Mouse (Mus musculus) heart, embryonic 12.5 days (tissue): ENCODE measurements around the gene Tas2r131. TPM values are rescaled to one million over a fixed set of nuclear protein-coding genes. Genes with fewer than 3 reads are reported as not detected.
"Not testable (repeated sequence)": the region's sequence is repeated elsewhere in the genome, so short reads cannot be mapped to it uniquely, and the experiment has no call there.

Source experiments
- ATAC-seq: fragments of 200-750 bp; cut with Nextera tagmentation; 2 replicates; pipeline ENCODE4 v1.8.0; 2017; ENCODE audit warnings: moderate TSS enrichment, moderate library complexity; ENCODE audit not compliant: insufficient number of reproducible peaks, low FRiP score
- H3K27ac ChIP-seq: fragments of 300-500 bp; sonication (generic); 2 replicates; pipeline ENCODE4 v1.5.1; 2016; ENCODE audit warnings: mild to moderate bottlenecking, moderate library complexity; ENCODE audit not compliant: poor library complexity, severe bottlenecking
- H3K27me3 ChIP-seq: fragments of 300-500 bp; sonication (generic); replicated peaks from 2 replicates; pipeline ENCODE4 v1.6.1; 2016; ENCODE audit warnings: mild to moderate bottlenecking, moderate library complexity
- H3K36me3 ChIP-seq: fragments of 300-500 bp; sonication (generic); 2 replicates; pipeline ENCODE4 v1.6.1; 2016; ENCODE audit warnings: mild to moderate bottlenecking, moderate library complexity
- H3K4me1 ChIP-seq: fragments of 300-500 bp; sonication (generic); replicated peaks from 2 replicates; pipeline ENCODE4 v1.6.1; 2016; ENCODE audit warnings: mild to moderate bottlenecking
- H3K4me2 ChIP-seq: fragments of 300-500 bp; sonication (generic); 2 replicates; pipeline ENCODE4 v1.6.1; 2016; ENCODE audit warnings: mild to moderate bottlenecking, moderate library complexity
- H3K4me3 ChIP-seq: fragments of 300-500 bp; sonication (generic); 2 replicates; pipeline ENCODE4 v1.5.1; 2016; ENCODE audit warnings: mild to moderate bottlenecking
- H3K9ac ChIP-seq: fragments of 300-500 bp; sonication (generic); 2 replicates; pipeline ENCODE4 v1.6.1; 2016; ENCODE audit warnings: mild to moderate bottlenecking, moderate library complexity
- H3K9me3 ChIP-seq: fragments of 300-500 bp; sonication (generic); replicated peaks from 2 replicates; pipeline ENCODE4 v1.6.1; 2016; ENCODE audit warnings: mild to moderate bottlenecking, moderate library complexity
- WGBS: fragments of 180-500 bp; shearing (Covaris S2); methylation state at CpG from one replicate; pipeline ENCODE4 v1.1.7; 2016; 5-methylcytosine and 5-hydroxymethylcytosine counted together
- polyA plus RNA-seq: library from polyadenylated mRNA; unstranded; fragments of >200 nt; fragmentation: Nextera tagmentation; extraction: Ambion mirVana; gene quantifications from 2 replicates; pipeline ENCODE4 v1.2.1, GENCODE M21; 2016

The Tas2r131 gene
- polyA plus RNA-seq, result not detected in 2 replicates

DNA sequence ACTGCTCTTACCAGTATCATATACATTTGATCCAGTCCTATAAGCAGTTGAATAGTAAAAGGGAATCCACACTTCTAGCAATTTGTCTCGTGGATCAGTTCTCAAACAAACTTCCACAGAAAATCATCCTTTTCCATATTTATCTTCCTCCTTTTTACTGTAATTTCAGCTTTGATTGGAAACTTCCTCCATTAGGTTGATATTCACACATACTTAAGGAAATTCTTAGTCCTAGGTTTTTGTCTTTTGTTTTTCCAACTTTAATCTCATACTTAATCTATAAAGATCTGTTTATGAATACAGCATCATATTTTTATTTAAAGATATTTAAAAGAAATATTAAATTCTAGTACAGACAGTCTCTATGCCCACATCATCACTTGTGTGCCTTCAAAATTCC, at the start of gene Tas2r131:
TSS of gene Tas2r131 (minus strand) at position 101 of the 400 bp plus-strand sequence.
- 60% methylated on average over 1 of the region's 1 CpGs for WGBS
- H3K4me3 ChIP-seq, result no peak within 1 kb of the TSS
- no peaks in the 10 kb centered on the region for H3K27me3 ChIP-seq
- H3K4me2 ChIP-seq, result no peak within 1 kb of the TSS
- no peaks in the 10 kb centered on the region for H3K4me1 ChIP-seq
- no peak for ATAC-seq
- no peaks in the 10 kb centered on the region for H3K36me3 ChIP-seq
- no peaks in the 10 kb centered on the region for H3K9me3 ChIP-seq
- no peak within 1 kb of the TSS for H3K9ac ChIP-seq
- H3K27ac ChIP-seq, result no peak within 1 kb of the TSS

DNA sequence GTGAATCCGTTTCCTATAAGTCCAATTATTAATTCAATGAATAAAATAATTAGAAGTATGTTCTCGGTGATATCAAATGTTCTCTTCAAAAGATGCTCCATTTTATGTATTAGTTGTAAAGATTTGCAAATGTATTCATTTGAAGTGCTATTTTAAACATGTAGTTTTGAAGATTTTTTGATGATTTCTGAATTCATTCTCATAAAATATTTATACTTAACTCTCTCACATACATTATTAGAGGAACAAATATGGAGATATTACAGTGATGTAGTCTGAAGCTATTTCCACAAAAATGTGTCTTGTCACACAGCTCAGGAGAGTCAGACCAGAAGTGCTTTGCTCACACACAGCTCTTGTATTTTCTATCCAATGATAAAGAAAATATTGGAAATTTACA, 23.1 kb upstream of the Tas2r131 start, which contains the start of gene Tas2r109:
TSS of gene Tas2r109 (minus strand) at position 101 of the 400 bp plus-strand sequence.
- no peak within 1 kb of the TSS for H3K4me3 ChIP-seq
- no peaks in the 10 kb centered on the region for H3K36me3 ChIP-seq
- WGBS, result 78% methylated on average over 2 of the region's 2 CpGs
- no peaks in the 10 kb centered on the region for H3K27me3 ChIP-seq
- peaks cover 3% of the 10 kb centered on the region; the same call in 1 of the 2 replicates for H3K4me1 ChIP-seq
- no peak for ATAC-seq
- no peaks in the 10 kb centered on the region for H3K9me3 ChIP-seq
- no peak within 1 kb of the TSS for H3K9ac ChIP-seq
- no peak within 1 kb of the TSS for H3K27ac ChIP-seq
- H3K4me2 ChIP-seq, result no peak within 1 kb of the TSS

DNA sequence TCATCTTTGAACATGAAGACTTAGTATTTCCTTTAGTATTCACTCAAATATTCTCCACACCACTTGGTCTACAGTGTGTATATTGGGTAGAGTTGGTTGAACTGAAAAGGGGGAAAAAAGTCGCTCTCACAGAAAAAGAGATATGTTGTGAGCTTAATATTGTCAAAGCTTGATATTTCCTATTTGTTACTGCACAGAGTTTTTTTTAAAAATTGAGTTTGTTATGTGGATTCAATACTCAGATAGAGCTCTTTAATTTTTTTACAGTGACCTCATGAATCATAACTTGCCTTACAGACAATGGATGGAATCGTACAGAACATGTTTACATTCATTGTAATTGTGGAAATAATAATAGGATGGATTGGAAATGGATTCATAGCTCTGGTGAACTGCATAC, 6.9 kb downstream of the Tas2r131 start, which contains the start of gene Tas2r129:
TSS of gene Tas2r129 (plus strand) at position 301 of the 400 bp plus-strand sequence.
- no peak for ATAC-seq
- H3K4me1 ChIP-seq, result no peaks in the 10 kb centered on the region
- no peak within 1 kb of the TSS for H3K4me2 ChIP-seq
- WGBS, result 64% methylated on average over 2 of the region's 2 CpGs
- no peaks in the 10 kb centered on the region for H3K36me3 ChIP-seq
- H3K27ac ChIP-seq, result no peak within 1 kb of the TSS
- H3K9ac ChIP-seq, result no peak within 1 kb of the TSS
- no peaks in the 10 kb centered on the region for H3K27me3 ChIP-seq
- no peaks in the 10 kb centered on the region for H3K9me3 ChIP-seq
- H3K4me3 ChIP-seq, result no peak within 1 kb of the TSS

DNA sequence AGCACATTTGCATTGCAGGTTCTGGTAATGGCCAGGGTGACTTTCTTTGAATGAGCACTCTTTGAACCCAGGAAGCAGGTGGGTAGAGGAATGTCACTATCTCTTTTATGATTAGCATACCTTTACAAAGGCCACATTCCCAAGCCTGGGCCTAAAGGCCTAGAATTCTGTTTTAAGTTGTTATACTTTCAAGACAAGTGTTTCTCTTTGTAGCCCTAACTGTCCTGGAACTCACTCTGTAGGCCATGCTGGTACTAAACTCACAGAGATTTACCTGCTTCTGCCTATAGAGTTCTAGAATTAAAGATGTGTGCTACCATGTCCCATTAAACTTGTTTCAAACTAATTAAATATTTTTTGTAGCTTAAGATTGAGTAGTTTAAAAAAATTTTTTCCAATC, 16.3 kb downstream of the Tas2r131 start:
- H3K4me3 ChIP-seq, result not testable (repeated sequence)

DNA sequence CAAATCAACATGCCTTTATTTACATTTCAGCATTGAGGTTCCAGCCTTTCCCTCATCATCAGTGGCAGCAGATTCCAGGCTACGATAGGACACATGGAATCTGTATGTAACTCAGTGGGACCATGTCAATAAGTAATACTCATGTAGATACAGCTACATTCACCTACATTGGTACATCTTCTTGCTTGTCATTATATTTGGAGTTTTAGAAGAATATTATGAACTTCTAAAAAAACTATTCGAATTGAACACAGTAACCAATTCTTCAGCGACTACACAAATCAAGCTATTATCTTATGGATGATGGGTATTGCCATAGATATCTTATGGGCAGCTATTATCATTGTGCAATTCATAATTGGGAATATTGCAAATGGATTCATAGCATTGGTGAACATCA, 48.4 kb downstream of the Tas2r131 start, which contains the start of gene Tas2r125:
TSS of gene Tas2r125 (plus strand) at position 301 of the 400 bp plus-strand sequence.
- Histone ChIP-seq H3K4me2 (no peak within 1 kb of the TSS), H3K4me1 (no peaks in the 10 kb centered on the region), H3K9ac (no peak within 1 kb of the TSS), H3K27me3 (no peaks in the 10 kb centered on the region), H3K9me3 (0 out of 2 replicates have a peak, but pooled peaks cover 5% of the 10 kb centered on the region), H3K4me3 (no peak within 1 kb of the TSS), H3K36me3 (no peaks in the 10 kb centered on the region), H3K27ac (no peak within 1 kb of the TSS)
- 73% methylated on average over 3 of the region's 3 CpGs for WGBS
- no peak for ATAC-seq

More for the DNA sequence above, 16.3 kb downstream of the Tas2r131 start:
- ATAC-seq, H3K9me3 ChIP-seq, H3K4me1 ChIP-seq, H3K27ac ChIP-seq, H3K27me3 ChIP-seq, H3K9ac ChIP-seq, H3K4me2 ChIP-seq, H3K36me3 ChIP-seq: not testable (repeated sequence)

Other genes with a start within 250 kb of the Tas2r131 start
- not detected in 2 replicates for gene Tas2r122, start 246.0 kb downstream of the Tas2r131 start, polyA plus RNA-seq
- not detected in 2 replicates for gene Tas2r115, start 219.9 kb downstream of the Tas2r131 start, polyA plus RNA-seq
- not detected in 2 replicates for gene Tas2r124, start 203.2 kb downstream of the Tas2r131 start, polyA plus RNA-seq
- not detected in 2 replicates for gene Tas2r102, start 195.8 kb downstream of the Tas2r131 start, polyA plus RNA-seq
- not detected in 2 replicates for gene Tas2r136, start 179.8 kb downstream of the Tas2r131 start, polyA plus RNA-seq
- not detected in 2 replicates for gene Tas2r117, start 155.1 kb downstream of the Tas2r131 start, polyA plus RNA-seq
- gene Tas2r123, start 110.8 kb downstream of the Tas2r131 start, polyA plus RNA-seq, result not detected in 2 replicates
- not detected in 2 replicates for gene Tas2r116, start 102.5 kb downstream of the Tas2r131 start, polyA plus RNA-seq
- not detected in 2 replicates for gene Tas2r110, start 89.9 kb downstream of the Tas2r131 start, polyA plus RNA-seq
- gene Tas2r113, start 64.9 kb downstream of the Tas2r131 start, polyA plus RNA-seq, result not detected in 2 replicates
- gene Tas2r125, start 48.3 kb downstream of the Tas2r131 start, polyA plus RNA-seq, result not detected in 2 replicates
- gene Tas2r129, start 6.8 kb downstream of the Tas2r131 start, polyA plus RNA-seq, result not detected in 2 replicates
- not detected in 2 replicates for gene Tas2r109, start 23.0 kb upstream of the Tas2r131 start, polyA plus RNA-seq
- not detected in 2 replicates for gene Tas2r103, start 79.2 kb upstream of the Tas2r131 start, polyA plus RNA-seq
- not detected in 2 replicates for gene Tas2r140, start 97.9 kb upstream of the Tas2r131 start, polyA plus RNA-seq
- gene Smim10l1, start 147.0 kb upstream of the Tas2r131 start, polyA plus RNA-seq, result 79.3 and 84.2 TPM in 2 replicates